Mouse (Mus musculus): ENCODE measurements around the gene Thnsl1. TPM values are rescaled to one million over a fixed set of nuclear protein-coding genes. Genes with fewer than 3 reads are reported as not detected.

Gene Thnsl1
- polyA plus RNA-seq (2014; fragmentation: Illumina TruSeq; extraction: RNeasy Lipid Tissue Mini Kit (QIAGEN cat#74804); ENCODE audit: low read depth, low replicate concordance), result 5.9 TPM

DNA sequence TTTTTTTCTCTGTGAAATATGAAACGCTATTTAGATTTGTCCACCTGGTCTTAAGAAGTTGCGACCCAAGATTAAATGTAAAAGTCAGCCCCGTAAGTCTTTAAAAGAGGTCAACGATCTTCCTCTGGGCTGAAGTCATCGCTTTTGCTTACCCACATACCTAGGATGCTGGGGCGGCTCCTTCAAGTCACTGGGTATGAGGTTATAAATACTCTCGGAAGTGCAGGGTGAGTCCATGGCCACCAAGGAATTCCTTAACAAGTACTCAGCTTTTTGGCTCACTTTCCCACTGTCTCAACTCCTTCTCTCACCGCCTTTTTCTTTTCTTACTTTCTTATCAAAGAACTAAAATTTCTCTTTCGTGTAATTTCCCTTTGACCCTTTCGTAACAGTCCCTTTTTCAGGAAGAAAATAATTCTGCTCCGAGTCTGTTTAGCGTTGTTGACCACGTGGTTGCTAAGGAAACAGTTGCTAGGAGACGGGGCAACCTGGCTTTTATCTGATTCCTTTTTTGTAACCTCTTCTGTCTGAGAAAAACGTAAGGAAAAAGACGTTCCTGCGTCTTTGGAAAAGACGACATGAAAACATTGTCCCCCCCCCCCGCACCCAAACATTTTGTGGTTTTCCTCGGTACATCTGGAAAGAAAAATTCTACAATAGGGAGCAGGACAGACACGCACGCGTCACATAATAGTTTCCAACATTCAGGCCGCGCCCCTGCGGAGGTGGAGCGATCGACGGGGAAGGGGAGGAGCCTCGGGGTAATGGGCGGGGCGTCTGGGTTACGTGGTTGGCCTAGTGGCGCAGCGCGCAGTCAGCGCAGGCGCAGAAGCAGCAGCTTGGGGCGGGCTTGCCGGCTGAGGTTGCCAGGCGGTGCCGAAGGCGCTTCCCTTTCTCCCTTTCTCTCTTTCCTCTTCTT lies at the start of gene Thnsl1, which contains the start of gene Enkur:
Gene Thnsl1 (plus strand): TSS at position 813 of the 919 bp plus-strand sequence.
Gene Enkur (minus strand): TSS at position 454 of the 919 bp plus-strand sequence.

Other genes with a start within 250 kb of the Thnsl1 start
- gene Arhgap21, start 236.8 kb upstream of the Thnsl1 start, polyA plus RNA-seq (2014; fragmentation: Illumina TruSeq; extraction: RNeasy Lipid Tissue Mini Kit (QIAGEN cat#74804); ENCODE audit: low read depth, low replicate concordance), result 30.9 TPM
- 11.0 TPM for gene Enkur, start 359 bp upstream of the Thnsl1 start, polyA plus RNA-seq (2014; fragmentation: Illumina TruSeq; extraction: RNeasy Lipid Tissue Mini Kit (QIAGEN cat#74804); ENCODE audit: low read depth, low replicate concordance)
- not detected for gene Gpr158, start 161.8 kb downstream of the Thnsl1 start, polyA plus RNA-seq (2014; fragmentation: Illumina TruSeq; extraction: RNeasy Lipid Tissue Mini Kit (QIAGEN cat#74804); ENCODE audit: low read depth, low replicate concordance)